Mouse (Mus musculus) heart, postnatal 4 days (tissue): ENCODE results near the gene B9d1. TPM values are rescaled to one million over a fixed set of nuclear protein-coding genes. Genes with fewer than 3 reads are reported as not detected.

Source experiments
- DNase-seq: peaks from one replicate; pipeline ENCODE4 v3.0.0; 2021
- total RNA-seq, 2 experiments: library from RNA; stranded (reverse); gene quantifications; 2 replicates each; pipeline ENCODE4 v1.2.3; 2021

Gene B9d1
- 10 to 100 TPM in 1 of 2 experiments, 1 to 10 TPM in 1; 9.8 to 12.0 TPM for total RNA-seq

GRCm38 (mm10) chr11:61504713-61505257 lies at the start of gene B9d1:
Gene B9d1, plus strand, starts transcription at chr11:61505144.
- peak; percentile 95 for DNase-seq

- DNase-seq: no peak
Observed at GRCm38 (mm10) chr11:61464071-61464470, 40.9 kb upstream of the B9d1 start.

- DNase-seq: no peak
Observed at GRCm38 (mm10) chr11:61465422-61465821, 39.5 kb upstream of the B9d1 start.

GRCm38 (mm10) chr11:61468534-61468933 lies 36.4 kb upstream of the B9d1 start:
- no peak for DNase-seq

GRCm38 (mm10) chr11:61469317-61469917 lies 35.5 kb upstream of the B9d1 start:
- no peak for DNase-seq

- no peak for DNase-seq
Observed at GRCm38 (mm10) chr11:61470880-61471279, 34.1 kb upstream of the B9d1 start.

GRCm38 (mm10) chr11:61473630-61474029 lies 31.3 kb upstream of the B9d1 start:
- no peak for DNase-seq

GRCm38 (mm10) chr11:61476786-61477382 lies 28.1 kb upstream of the B9d1 start:
- DNase-seq: no peak

- DNase-seq: no peak
Observed at GRCm38 (mm10) chr11:61477566-61478508, 27.1 kb upstream of the B9d1 start.

- no peak for DNase-seq
Observed at GRCm38 (mm10) chr11:61478788-61479187, 26.2 kb upstream of the B9d1 start.

- no peak for DNase-seq
Observed at GRCm38 (mm10) chr11:61481239-61482090, 23.5 kb upstream of the B9d1 start.

GRCm38 (mm10) chr11:61483226-61483845 lies 21.6 kb upstream of the B9d1 start:
- DNase-seq: no peak

- no peak for DNase-seq
Observed at GRCm38 (mm10) chr11:61484256-61484612, 20.7 kb upstream of the B9d1 start.

GRCm38 (mm10) chr11:61484613-61485540 lies 20.1 kb upstream of the B9d1 start, which contains the start of gene Mfap4:
Gene Mfap4, plus strand, starts transcription at chr11:61485431.
- peak; percentile 71 for DNase-seq

- DNase-seq: no peak
Observed at GRCm38 (mm10) chr11:61485541-61486457, 19.1 kb upstream of the B9d1 start.

GRCm38 (mm10) chr11:61486458-61487219 lies 18.3 kb upstream of the B9d1 start:
- no peak for DNase-seq

- DNase-seq: peak; percentile 86
Observed at GRCm38 (mm10) chr11:61487401-61487800, 17.5 kb upstream of the B9d1 start.

GRCm38 (mm10) chr11:61487936-61488335 lies 17.0 kb upstream of the B9d1 start:
- no peak for DNase-seq
